Mouse (Mus musculus): ENCODE data around the gene Grm5.

Grm5 gene

GRCm38 (mm10) chr7:87846082-87846481 is 262.1 kb downstream of the Grm5 start:
- DNase-seq (ENCODE audit: low read depth, low spot score), result no peak

- no peak for DNase-seq (ENCODE audit: low read depth, low spot score)
These were observed 342.0 kb downstream of the Grm5 start for GRCm38 (mm10) chr7:87925956-87926355.

- DNase-seq (ENCODE audit: low read depth, low spot score), result no peak
These were observed 353.4 kb downstream of the Grm5 start for GRCm38 (mm10) chr7:87937415-87937814.

- no peak for DNase-seq (ENCODE audit: low read depth, low spot score)
These were observed 354.3 kb downstream of the Grm5 start for GRCm38 (mm10) chr7:87938265-87938664.

GRCm38 (mm10) chr7:87950205-87950604 is 366.2 kb downstream of the Grm5 start:
- no peak for DNase-seq (ENCODE audit: low read depth, low spot score)

- DNase-seq (ENCODE audit: low read depth, low spot score), result no peak
These were observed 389.2 kb downstream of the Grm5 start for GRCm38 (mm10) chr7:87973216-87973615.

GRCm38 (mm10) chr7:87975041-87975440 is 391.1 kb downstream of the Grm5 start:
- no peak for DNase-seq (ENCODE audit: low read depth, low spot score)

GRCm38 (mm10) chr7:87983494-87983893 is 399.5 kb downstream of the Grm5 start:
- DNase-seq (ENCODE audit: low read depth, low spot score), result no peak

- DNase-seq (ENCODE audit: low read depth, low spot score), result no peak
These were observed 430.5 kb downstream of the Grm5 start for GRCm38 (mm10) chr7:88014451-88014850.

- no peak for DNase-seq (ENCODE audit: low read depth, low spot score)
These were observed 443.6 kb downstream of the Grm5 start for GRCm38 (mm10) chr7:88027411-88028132.

- peak; percentile 75 for DNase-seq (ENCODE audit: low read depth, low spot score)
These were observed 463.4 kb downstream of the Grm5 start for GRCm38 (mm10) chr7:88047366-88047765.

GRCm38 (mm10) chr7:88054224-88054938 is 470.4 kb downstream of the Grm5 start:
- DNase-seq (ENCODE audit: low read depth, low spot score), result no peak

- no peak for DNase-seq (ENCODE audit: low read depth, low spot score)
These were observed 472.5 kb downstream of the Grm5 start for GRCm38 (mm10) chr7:88056438-88056837.

GRCm38 (mm10) chr7:88091115-88091514 is 507.1 kb downstream of the Grm5 start:
- DNase-seq (ENCODE audit: low read depth, low spot score), result no peak

- no peak for DNase-seq (ENCODE audit: low read depth, low spot score)
These were observed 512.7 kb downstream of the Grm5 start for GRCm38 (mm10) chr7:88096536-88097107.

GRCm38 (mm10) chr7:88097715-88098114 is 513.7 kb downstream of the Grm5 start:
- peak; percentile 65 for DNase-seq (ENCODE audit: low read depth, low spot score)

- DNase-seq (ENCODE audit: low read depth, low spot score), result no peak
These were observed 532.9 kb downstream of the Grm5 start for GRCm38 (mm10) chr7:88116724-88117409.

- DNase-seq (ENCODE audit: low read depth, low spot score), result no peak
These were observed 544.3 kb downstream of the Grm5 start for GRCm38 (mm10) chr7:88128080-88128848.

GRCm38 (mm10) chr7:88129536-88130487 is 545.8 kb downstream of the Grm5 start:
- peak; percentile 81 for DNase-seq (ENCODE audit: low read depth, low spot score)

GRCm38 (mm10) chr7:88130488-88130849 is 546.5 kb downstream of the Grm5 start:
- DNase-seq (ENCODE audit: low read depth, low spot score), result no peak

Measured in ZHBTc4 (cell line).